In the genomic region with DNA sequence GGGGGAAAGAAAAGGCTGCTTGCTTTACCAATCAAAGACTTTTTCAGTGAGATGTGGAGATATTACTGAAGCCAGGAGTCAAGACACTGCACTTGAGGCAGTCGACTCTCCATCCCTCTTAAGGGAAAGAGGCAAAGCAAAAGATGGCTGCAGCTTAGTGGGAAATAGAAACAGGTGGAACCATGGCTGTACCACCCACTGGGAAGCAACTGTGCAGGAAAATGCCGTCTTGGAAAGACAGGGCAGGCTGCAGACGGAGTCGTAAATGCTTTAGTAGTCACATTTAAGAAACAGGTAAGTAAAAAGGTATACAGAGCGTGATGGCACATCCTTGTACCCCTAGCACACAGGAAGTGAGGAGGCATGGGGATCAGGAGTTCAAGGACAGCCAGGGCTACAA, we compare ENCODE assay signal across 16 mouse cellular contexts. TPM values are rescaled to one million over a fixed set of nuclear protein-coding genes. Genes with fewer than 3 reads are reported as not detected.
DNase-seq lines count a peak whose midpoint lies in the region; ATAC-seq lines count a peak whose summit lies in the region.
"Had no signal": no experiment of that assay in that cellular context is flagged by ENCODE, and none has a peak within 500 bp of the region (broad histone marks: within the 10 kb centered on the region; RNA-seq: fewer than 3 reads in every experiment).

No protein-coding gene starts in this region.

- peaks cover 56% of the 10 kb centered on the region for H3K4me1 ChIP-seq in kidney, embryonic 16.5 days (ENCODE audit: insufficient read depth, low read length)
- H3K4me1 ChIP-seq in limb, embryonic 10.5 days: peaks cover 32% of the 10 kb centered on the region
- H3K4me1 ChIP-seq in heart, embryonic 11.5 days (ENCODE audit: control insufficient read depth, insufficient read depth, low read length): peaks cover 8% of the 10 kb centered on the region; the same call in 1 of the 2 replicates

- H3K9me3 ChIP-seq in kidney, embryonic 16.5 days (ENCODE audit: low read length): no peaks in the 10 kb centered on the region
- no peaks in the 10 kb centered on the region for H3K9me3 ChIP-seq in limb, embryonic 10.5 days (replicated peaks)
- no peaks in the 10 kb centered on the region for H3K9me3 ChIP-seq in heart, embryonic 11.5 days (replicated peaks; ENCODE audit: control insufficient read depth, low read length)
- H3K9me3 ChIP-seq: liver, embryonic 15.5 days; midbrain, embryonic 12.5 days had no signal

- peak overlapping the region; percentile 7; the same call in 1 of the 2 replicates for H3K27ac ChIP-seq in kidney, embryonic 16.5 days (ENCODE audit: low read length)
- H3K27ac ChIP-seq in limb, embryonic 10.5 days: 0 out of 2 replicates have a peak overlapping the region, but pooled peaks have one; percentile 42
- no peak overlapping the region for H3K27ac ChIP-seq in heart, embryonic 11.5 days (ENCODE audit: low read depth, low read length)
- H3K27ac ChIP-seq: liver, embryonic 15.5 days had no signal

- H3K9ac ChIP-seq in kidney, embryonic 16.5 days (replicated peaks; ENCODE audit: low read length): no peak overlapping the region
- no peak overlapping the region for H3K9ac ChIP-seq in heart, embryonic 11.5 days (ENCODE audit: low read depth, low read length)
- H3K9ac ChIP-seq: liver, embryonic 15.5 days had no signal

- H3K4me2 ChIP-seq in kidney, embryonic 16.5 days (replicated peaks; ENCODE audit: low read depth, low read length): no peak overlapping the region
- no peak overlapping the region for H3K4me2 ChIP-seq in heart, embryonic 11.5 days
- H3K4me2 ChIP-seq: liver, embryonic 15.5 days had no signal

- H3K27me3 ChIP-seq in kidney, embryonic 16.5 days (ENCODE audit: insufficient read depth, low read length): no peaks in the 10 kb centered on the region
- peaks cover 4% of the 10 kb centered on the region; the same call in 1 of the 2 replicates for H3K27me3 ChIP-seq in limb, embryonic 10.5 days (ENCODE audit: low read depth, poor library complexity, severe bottlenecking)
- H3K27me3 ChIP-seq in heart, embryonic 11.5 days (ENCODE audit: control insufficient read depth, insufficient read depth, low read length): no peaks in the 10 kb centered on the region
- H3K27me3 ChIP-seq: Patski had no signal

- no peaks in the 10 kb centered on the region for H3K36me3 ChIP-seq in kidney, embryonic 16.5 days (ENCODE audit: insufficient read depth, low read length)
- no peaks in the 10 kb centered on the region for H3K36me3 ChIP-seq in limb, embryonic 10.5 days
- H3K36me3 ChIP-seq in heart, embryonic 11.5 days (ENCODE audit: control insufficient read depth, insufficient read depth, low read length): no peaks in the 10 kb centered on the region
- H3K36me3 ChIP-seq: liver, embryonic 15.5 days; midbrain, embryonic 12.5 days had no signal

- no peak for DNase-seq in kidney, adult 9 months
- DNase-seq in cerebellum, adult 18-20 months: peak; percentile 44 to 52
- DNase-seq in cerebellum, postnatal 14 days: peak; percentile 51 to 53
- no peak for DNase-seq in limb, embryonic 10.5 days (ENCODE audit: low spot score)
- no peak for DNase-seq in gastrocnemius, postnatal 25 days
- DNase-seq: adrenal gland, adult 8-10 months; heart, postnatal 36 days; kidney, postnatal 25 days; retina, postnatal 1 day had no signal

- no peak for ATAC-seq in kidney, embryonic 16.5 days (ENCODE audit: low FRiP score, low TSS enrichment)
- no peak for ATAC-seq in activated CD4-positive, CD25-positive, alpha-beta regulatory T cell, adult 4 months
- no peak for ATAC-seq in heart, embryonic 11.5 days (replicated peaks; ENCODE audit: insufficient number of reproducible peaks, low FRiP score, low TSS enrichment)
- ATAC-seq: Patski had no signal

- 81% methylated on average over 5 of the region's 5 CpGs for WGBS in kidney, embryonic 16.5 days
- 75% methylated on average over 5 of the region's 5 CpGs for WGBS in limb, embryonic 10.5 days
- WGBS in heart, embryonic 11.5 days (ENCODE audit: insufficient replicate concordance): 84% methylated on average over 5 of the region's 5 CpGs

- no peak overlapping the region for H3K4me3 ChIP-seq in kidney, embryonic 16.5 days (ENCODE audit: low read length)
- H3K4me3 ChIP-seq in limb, embryonic 10.5 days: no peak overlapping the region
- H3K4me3 ChIP-seq in heart, embryonic 11.5 days (ENCODE audit: low read depth, low read length): no peak overlapping the region
- H3K4me3 ChIP-seq: erythroblast, embryonic 14.5 days; liver, embryonic 15.5 days; midbrain, embryonic 12.5 days had no signal

RNA-seq across cellular contexts. Expression of gene Nfkbia, which starts 29.4 kb away (rescaled TPM):
- polyA plus RNA-seq in kidney, embryonic 16.5 days (2015; fragmentation: Nextera tagmentation; extraction: Ambion mirVana): 84.8 and 94.7 TPM in 2 replicates
- 38.0 and 56.9 TPM in 2 replicates for polyA plus RNA-seq in limb, embryonic 10.5 days (2016; fragmentation: Nextera tagmentation; extraction: Ambion mirVana)
- total RNA-seq in gastrocnemius, postnatal 25 days (2021): 10 to 100 TPM; 17.8 to 20.8 TPM
- 100 to 1,000 TPM; 513 to 551 TPM for polyA plus RNA-seq in activated CD4-positive, CD25-positive, alpha-beta regulatory T cell, adult 4 months (2017; shearing (Covaris generic))
- 42.6 and 52.2 TPM in 2 replicates for polyA plus RNA-seq in heart, embryonic 11.5 days (2014; fragmentation: Nextera tagmentation; extraction: Ambion mirVana)

Comparison
In these comparisons a context has a peak if more than half of its experiments do, and no peak if none do; other contexts are left out.
1. DNase-seq: peak in cerebellum, adult 18-20 months (2 of 2) and cerebellum, postnatal 14 days (2 of 2); none in kidney, adult 9 months (single experiment), limb, embryonic 10.5 days (single experiment) and gastrocnemius, postnatal 25 days (single experiment).